Mouse (Mus musculus): Measurements from ENCODE around the gene Msn.

DNA sequence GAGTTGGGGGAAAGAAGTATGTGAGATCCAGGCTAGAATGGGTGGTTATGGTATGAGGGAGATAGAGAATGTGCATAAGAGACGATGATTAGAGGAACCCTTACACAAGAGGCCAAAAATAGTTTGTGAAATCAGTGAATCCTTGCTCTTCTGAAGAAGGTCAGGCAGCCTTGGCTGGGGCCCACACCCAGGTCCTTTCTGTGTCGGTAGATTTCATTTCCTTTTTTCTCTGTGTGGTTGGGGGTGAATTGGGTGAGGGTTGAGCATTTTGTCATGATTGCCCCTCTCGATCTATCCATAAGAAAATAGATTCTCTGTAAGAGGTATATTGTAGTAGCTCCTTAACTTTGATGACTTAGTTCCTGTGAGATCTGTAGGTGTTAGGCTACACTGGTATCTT is 31.0 kb downstream of the Msn start:
- TF ChIP-seq CTCF (IDR thresholded peaks at IDR 0.05; ENCODE audit: control insufficient read depth, insufficient read depth, low read length) (no peak), POLR2A (IDR thresholded peaks at IDR 0.05; ENCODE audit: borderline replicate concordance, control insufficient read depth, low read depth, low read length) (no peak)

Data from bone marrow, adult 2 months (tissue).